Mouse (Mus musculus) ovary, adult 2 months (tissue): Measurements from ENCODE around the gene 1700012B09Rik. TPM values are rescaled to one million over a fixed set of nuclear protein-coding genes. Genes with fewer than 3 reads are reported as not detected.

Experiments used
- polyA plus RNA-seq: library from polyadenylated mRNA; depleted of rRNA; stranded (reverse); fragments of >200 nt; gene quantifications from 2 replicates; pipeline ENCODE4 v1.2.3, GENCODE M21; 2012; rRNA removed

The 1700012B09Rik gene
- polyA plus RNA-seq: not detected in 2 replicates

GRCm38 (mm10) chr9:14770803-14771471 is at the start of gene 1700012B09Rik:
Gene 1700012B09Rik (minus strand): TSS chr9:14771030.

GRCm38 (mm10) chr9:14784039-14785002 is 13.5 kb upstream of the 1700012B09Rik start, which contains the start of the genes Mre11a and Ankrd49:
Gene Mre11a (plus strand): TSS chr9:14784654.
Gene Ankrd49 (minus strand): TSS chr9:14784856.

GRCm38 (mm10) chr9:14752001-14752522 is 18.8 kb downstream of the 1700012B09Rik start, which contains the start of gene Fut4:
Gene Fut4 (minus strand): TSS chr9:14752393.

GRCm38 (mm10) chr9:14740151-14740924 is 30.5 kb downstream of the 1700012B09Rik start, which contains the start of gene Piwil4:
Gene Piwil4 (minus strand): TSS chr9:14740733.

Other genes with a start within 250 kb of the 1700012B09Rik start
- gene Amotl1, start 126.0 kb downstream of the 1700012B09Rik start, polyA plus RNA-seq: 53.9 and 61.7 TPM in 2 replicates
- 1.2 TPM in 2 replicates for gene Piwil4, start 30.3 kb downstream of the 1700012B09Rik start, polyA plus RNA-seq
- gene Fut4, start 18.6 kb downstream of the 1700012B09Rik start, polyA plus RNA-seq: 3.1 and 5.8 TPM in 2 replicates
- gene Mre11a, start 13.6 kb upstream of the 1700012B09Rik start, polyA plus RNA-seq: 3.1 and 3.3 TPM in 2 replicates
- 3.3 and 7.0 TPM in 2 replicates for gene Ankrd49, start 13.8 kb upstream of the 1700012B09Rik start, polyA plus RNA-seq
- 1.8 and 3.0 TPM in 2 replicates for gene Gpr83, start 89.2 kb upstream of the 1700012B09Rik start, polyA plus RNA-seq
- 12.0 and 14.3 TPM in 2 replicates for gene Izumo1r, start 132.9 kb upstream of the 1700012B09Rik start, polyA plus RNA-seq